Mouse (Mus musculus): ENCODE results near the gene Ugt1a8.

- TF ChIP-seq CTCF (conservative IDR thresholded peaks at IDR 0.05; ENCODE audit: low read length) (no peak), POU5F1 (IDR thresholded peaks at IDR 0.05; ENCODE audit: borderline replicate concordance, low read length) (no peak), NANOG (IDR thresholded peaks at IDR 0.05; ENCODE audit: borderline replicate concordance, low read length) (no peak)
These were observed 143.6 kb downstream of the Ugt1a8 start for GRCm38 (mm10) chr1:88230981-88231802.
